ENCODE assay signal across 7 mouse cellular contexts in genomic region chr1:184447911-184448310, GRCm38 (mm10).
DNase-seq lines count a peak whose midpoint lies in the region; ATAC-seq and TF ChIP-seq lines count a peak whose summit lies in the region.

No protein-coding gene starts in this region.

- no peak for ATAC-seq in lung, postnatal 0 days

- H3K27me3 ChIP-seq in MEL (ENCODE audit: control insufficient read depth in 1 of 2, insufficient read depth in 2 of 2, low read length in 2 of 2), result no peaks in the 10 kb centered on the region; a peak in 1 of 4 replicates
- no peaks in the 10 kb centered on the region for H3K27me3 ChIP-seq in lung, postnatal 0 days (replicated peaks; ENCODE audit: insufficient read depth, low read length)
- H3K27me3 ChIP-seq in small intestine, adult 2 months (ENCODE audit: control insufficient read depth, insufficient read depth, low read length), result no peaks in the 10 kb centered on the region

- no peak overlapping the region for H3K9ac ChIP-seq in MEL (ENCODE audit: control insufficient read depth, low read depth, low read length, poor library complexity, severe bottlenecking)
- no peak overlapping the region for H3K9ac ChIP-seq in lung, postnatal 0 days (replicated peaks; ENCODE audit: low read depth)

- no peaks in the 10 kb centered on the region for H3K9me3 ChIP-seq in MEL (replicated peaks; ENCODE audit: insufficient read depth, low read length)
- no peaks in the 10 kb centered on the region for H3K9me3 ChIP-seq in lung, postnatal 0 days (ENCODE audit: low read length)

- WGBS in lung, postnatal 0 days, result 46% methylated on average over 7 of the region's 7 CpGs
- WGBS in small intestine, adult 2 months, result 52% methylated on average over 7 of the region's 7 CpGs

- no peaks in the 10 kb centered on the region for H3K79me2 ChIP-seq in MEL (ENCODE audit: control insufficient read depth, insufficient read depth, low read length, poor library complexity)

- peak; percentile 64 to 77 (median 75) for TF ChIP-seq CTCF in MEL (IDR thresholded peaks at IDR 0.05 in 2 of 3, conservative IDR thresholded peaks at IDR 0.05 in 1 of 3; ENCODE audit: control insufficient read depth in 1 of 3, insufficient read depth in 1 of 3, low read depth in 2 of 3, low read length in 3 of 3, poor library complexity in 1 of 3, severe bottlenecking in 1 of 3)
- TF ChIP-seq CTCF in layer of hippocampus, adult 2 months (conservative IDR thresholded peaks at IDR 0.05), result peak; percentile 96
- peak; percentile 84 for TF ChIP-seq CTCF in lung, postnatal 0 days (IDR thresholded peaks at IDR 0.05)
- peak; percentile 87; the same call in 1 of the 2 replicates for TF ChIP-seq CTCF in small intestine, adult 2 months (IDR thresholded peaks at IDR 0.05; ENCODE audit: extremely low read depth, insufficient read length, insufficient replicate concordance, low read depth, low read length)

- H3K27ac ChIP-seq in MEL (ENCODE audit: control insufficient read depth, low read depth, low read length), result no peak overlapping the region
- H3K27ac ChIP-seq in layer of hippocampus, adult 2 months, result no peak overlapping the region
- no peak overlapping the region for H3K27ac ChIP-seq in lung, postnatal 0 days (ENCODE audit: low read length)
- H3K27ac ChIP-seq in small intestine, adult 2 months (ENCODE audit: insufficient read depth, low read depth, low read length), result no peak overlapping the region

- no peak for TF ChIP-seq POLR2A in MEL (IDR thresholded peaks at IDR 0.05; ENCODE audit: control insufficient read depth in 1 of 2, insufficient read depth in 1 of 2, low read depth in 1 of 2, low read length in 2 of 2, poor library complexity in 1 of 2)
- no peak for TF ChIP-seq POLR2A in small intestine, adult 2 months (IDR thresholded peaks at IDR 0.05; ENCODE audit: low read depth, low read length)

- no peak overlapping the region for H3K4me3 ChIP-seq in MEL (ENCODE audit: control insufficient read depth in 1 of 2, insufficient read depth in 1 of 2, low read depth in 2 of 2, low read length in 2 of 2)
- H3K4me3 ChIP-seq in layer of hippocampus, adult 2 months, result no peak overlapping the region
- H3K4me3 ChIP-seq in lung, postnatal 0 days (ENCODE audit: low read depth, low read length), result no peak overlapping the region
- H3K4me3 ChIP-seq in small intestine, adult 2 months (ENCODE audit: low read depth, low read length), result no peak overlapping the region

- peak; percentile 56 for DNase-seq in CD4-positive helper T cell, adult 2 months (ENCODE audit: low read depth, low spot score)
- peak; percentile 54 for DNase-seq in MEL (ENCODE audit: low read depth, low spot score)
- peak; percentile 31 to 55 for DNase-seq in cerebellum, adult 18-20 months
- peak; percentile 94 for DNase-seq in gastrocnemius, adult 18-20 months (ENCODE audit: low spot score)
- DNase-seq in layer of hippocampus, adult 2 months (ENCODE audit: low spot score in 2 of 2), result peak; percentile 52 to 79
- DNase-seq in lung, postnatal 0 days (ENCODE audit: low spot score), result peak; percentile 77

- H3K36me3 ChIP-seq in MEL (ENCODE audit: control insufficient read depth in 1 of 2, insufficient read depth in 2 of 2, low read length in 2 of 2), result no peaks in the 10 kb centered on the region
- no peaks in the 10 kb centered on the region for H3K36me3 ChIP-seq in lung, postnatal 0 days (ENCODE audit: insufficient read depth, low read length)
- H3K36me3 ChIP-seq in small intestine, adult 2 months (ENCODE audit: control insufficient read depth, insufficient read depth, low read length), result no peaks in the 10 kb centered on the region

- peak; percentile 60 for TF ChIP-seq RAD21 in MEL (IDR thresholded peaks at IDR 0.05; ENCODE audit: low read depth, low read length)

- H3K4me2 ChIP-seq in lung, postnatal 0 days (replicated peaks; ENCODE audit: low read depth, low read length), result no peak overlapping the region

- TF ChIP-seq EP300 in MEL (IDR thresholded peaks at IDR 0.05; ENCODE audit: low read depth in 1 of 2, low read length in 2 of 2), result no peak
- no peak for TF ChIP-seq EP300 in lung, postnatal 0 days (IDR thresholded peaks at IDR 0.05)

- H3K4me1 ChIP-seq in MEL (ENCODE audit: control insufficient read depth in 1 of 2, insufficient read depth in 2 of 2, low read length in 2 of 2), result no peaks in the 10 kb centered on the region
- peaks cover 4% of the 10 kb centered on the region; the same call in 1 of the 2 replicates for H3K4me1 ChIP-seq in lung, postnatal 0 days (ENCODE audit: insufficient read depth, low read depth, low read length)
- H3K4me1 ChIP-seq in small intestine, adult 2 months (ENCODE audit: control insufficient read depth, insufficient read depth, insufficient read length, low read length), result no peaks in the 10 kb centered on the region

TF ChIP-seq in MEL, 35 proteins besides CTCF, POLR2A, EP300 and RAD21:
- TF ChIP-seq CHD2 (IDR thresholded peaks at IDR 0.05; ENCODE audit: low read length) (no peak), BHLHE40 (IDR thresholded peaks at IDR 0.05; ENCODE audit: borderline replicate concordance, low read depth, low read length) (no peak), GATA1 (IDR thresholded peaks at IDR 0.05; ENCODE audit: low read depth, low read length) (no peak), KAT2A (conservative IDR thresholded peaks at IDR 0.05; ENCODE audit: low read depth, low read length) (no peak), TCF12 (IDR thresholded peaks at IDR 0.05; ENCODE audit: low read depth, low read length) (no peak), JUND (IDR thresholded peaks at IDR 0.05; ENCODE audit: low read depth, low read length) (no peak), TAL1 (IDR thresholded peaks at IDR 0.05; ENCODE audit: low read length) (no peak), NELFE (IDR thresholded peaks at IDR 0.05; ENCODE audit: low read depth, low read length) (no peak), ZNF384 (IDR thresholded peaks at IDR 0.05; ENCODE audit: low read depth, low read length) (0 out of 2 replicates have a peak, but pooled peaks have one; percentile 10), NRF1 (IDR thresholded peaks at IDR 0.05; ENCODE audit: insufficient read depth, low read depth, low read length, poor library complexity, severe bottlenecking) (no peak), ZC3H11A (IDR thresholded peaks at IDR 0.05; ENCODE audit: low read depth, low read length) (peak; percentile 69), MAZ (IDR thresholded peaks at IDR 0.05; ENCODE audit: low read depth, low read length) (no peak), MEF2A (IDR thresholded peaks at IDR 0.05; ENCODE audit: extremely low read depth, insufficient replicate concordance, low read depth, low read length, poor library complexity, severe bottlenecking) (no peak), MXI1 (IDR thresholded peaks at IDR 0.05; ENCODE audit: low read depth, low read length) (no peak), GABPA (IDR thresholded peaks at IDR 0.05; ENCODE audit: low read depth, low read length) (no peak), RCOR1 (IDR thresholded peaks at IDR 0.05; ENCODE audit: low read depth, low read length) (no peak), MYC (IDR thresholded peaks at IDR 0.05; ENCODE audit: low read depth, low read length) (no peak), SMC3 (IDR thresholded peaks at IDR 0.05; ENCODE audit: low read depth, low read length) (peak; percentile 88)

Comparison
In these comparisons a context has a peak if more than half of its experiments do, and no peak if none do; other contexts are left out.
1. DNase-seq: peak in every context shown above with its lines; median percentile 94 in gastrocnemius, adult 18-20 months; 77 in lung, postnatal 0 days; 66 in layer of hippocampus, adult 2 months; 56 in CD4-positive helper T cell, adult 2 months; 54 in MEL; 43 in cerebellum, adult 18-20 months.